Mouse (Mus musculus) Patski (cell line): ENCODE measurements around the gene Gtf2f2. TPM values are rescaled to one million over a fixed set of nuclear protein-coding genes. Genes with fewer than 3 reads are reported as not detected.
"Not testable (repeated sequence)": the region's sequence is repeated elsewhere in the genome, so short reads cannot be mapped to it uniquely, and the experiment has no call there.

Experiments
- ATAC-seq: fragments of 100-300 bp; one replicate; pipeline ENCODE4 v1.8.0; 2021
- CTCF ChIA-PET: fragments of 350-600 bp; sonication (Branson Sonifier 250); formaldehyde crosslinking; loops from one replicate; lab custom pipeline; 2022; ENCODE audit warnings: inconsistent platforms; lab: Charles Lee
- POLR2A ChIA-PET: fragments of 350-600 bp; sonication (Branson Sonifier 250); formaldehyde crosslinking; loops from one replicate; lab custom pipeline; 2022; ENCODE audit warnings: antibody characterized with exemption, inconsistent platforms; lab: Charles Lee
- DNase-seq: peaks from one replicate; pipeline ENCODE4 v3.0.0-alpha.2; 2011; ENCODE audit warnings: low read depth, low spot score
- H3K27me3 ChIP-seq: fragments of 371-371 bp; one replicate; pipeline ENCODE4 v1.5.1; 2021
- CTCF ChIP-seq: fragments of 100-300 bp; IDR thresholded peaks from one replicate; pipeline ENCODE4 v1.5.1; 2021
- in situ Hi-C: fragments of 300-500 bp; cut with MboI; formaldehyde crosslinking; loops from 3 replicates; pipeline ENCODE4 v1.11.1; 2018; ENCODE audit warnings: low pct_unique_long_range_greater_than_20kb, mixed read lengths
- polyA plus RNA-seq: library from polyadenylated mRNA; unstranded; gene quantifications from one replicate; pipeline ENCODE4 v1.2.3, GENCODE M21; 2021

Gtf2f2 gene
- polyA plus RNA-seq, 1 experiment from 2014 or later = 31.2 TPM

- ATAC-seq (no peak), DNase-seq (no peak)
- CTCF ChIA-PET = interaction anchor here (1.3 kb wide), 1 partner anchor 23 kb away, joined by 4 read pairs; no protein-coding TSS in a partner anchor
- POLR2A ChIA-PET = no interaction called here
- no peak for TF ChIP-seq CTCF
- in situ Hi-C loops = no loop called here
- H3K27me3 ChIP-seq = no peaks in the 10 kb centered on the region
Observed at GRCm38 (mm10) chr14:75931266-75931665, 79.4 kb downstream of the Gtf2f2 start.

- CTCF ChIA-PET, H3K27me3 ChIP-seq, DNase-seq, ATAC-seq, in situ Hi-C loops: not testable (repeated sequence)
- POLR2A ChIA-PET = interaction anchor here (0.7 kb wide), 1 partner anchor 127 kb away, joined by 4 read pairs; no protein-coding TSS in a partner anchor
Observed at GRCm38 (mm10) chr14:75929713-75930112, 81.0 kb downstream of the Gtf2f2 start.

- POLR2A ChIA-PET = interaction anchor here (1.2 kb wide), 1 partner anchor 15 kb away, joined by 3 read pairs; no protein-coding TSS in a partner anchor
- H3K27me3 ChIP-seq = no peaks in the 10 kb centered on the region
- DNase-seq (no peak), ATAC-seq (no peak)
- TF ChIP-seq CTCF = no peak
- CTCF ChIA-PET = interaction anchor here (1.3 kb wide), 1 partner anchor 72 kb away, joined by 5 read pairs; no protein-coding TSS in a partner anchor
- in situ Hi-C loops = no loop called here
Observed at GRCm38 (mm10) chr14:75923314-75924052, 87.2 kb downstream of the Gtf2f2 start.

GRCm38 (mm10) chr14:75912665-75913064, 98.0 kb downstream of the Gtf2f2 start:
- DNase-seq (no peak), ATAC-seq (no peak)
- CTCF ChIA-PET = interaction anchor here (0.8 kb wide), 1 partner anchor 14 kb away, joined by 3 read pairs; no protein-coding TSS in a partner anchor
- no peaks in the 10 kb centered on the region for H3K27me3 ChIP-seq
- POLR2A ChIA-PET = no interaction called here
- in situ Hi-C loops = no loop called here
- TF ChIP-seq CTCF = no peak

GRCm38 (mm10) chr14:75911968-75912367, 98.7 kb downstream of the Gtf2f2 start:
- in situ Hi-C loops = no loop called here
- ATAC-seq (no peak), DNase-seq (no peak)
- no peaks in the 10 kb centered on the region for H3K27me3 ChIP-seq
- POLR2A ChIA-PET = interaction anchor here (0.6 kb wide), 1 partner anchor 178 kb away, joined by 4 read pairs; no protein-coding TSS in a partner anchor
- no peak for TF ChIP-seq CTCF
- CTCF ChIA-PET = interaction anchor here (0.8 kb wide), 1 partner anchor 13 kb away, joined by 3 read pairs; no protein-coding TSS in a partner anchor

- DNase-seq = no peak
- in situ Hi-C loops = no loop called here
- CTCF ChIA-PET = no interaction called here
- TF ChIP-seq CTCF = no peak
- H3K27me3 ChIP-seq = no peaks in the 10 kb centered on the region
- POLR2A ChIA-PET = interaction anchor here (0.6 kb wide), 1 partner anchor 69 kb away, joined by 4 read pairs; no protein-coding TSS in a partner anchor
- ATAC-seq = no peak
Observed at GRCm38 (mm10) chr14:75906931-75907330, 103.7 kb downstream of the Gtf2f2 start.

- H3K27me3 ChIP-seq = no peaks in the 10 kb centered on the region
- TF ChIP-seq CTCF = no peak
- DNase-seq = no peak
- in situ Hi-C loops = no loop called here
- ATAC-seq = no peak
- ChIA-PET POLR2A (no interaction called here), CTCF (interaction anchor here (1.8 kb wide), 1 partner anchor 29 kb away, joined by 4 read pairs; no protein-coding TSS in a partner anchor)
Observed at GRCm38 (mm10) chr14:75904972-75905371, 105.7 kb downstream of the Gtf2f2 start.

- DNase-seq = no peak
- TF ChIP-seq CTCF = no peak
- no peaks in the 10 kb centered on the region for H3K27me3 ChIP-seq
- no peak for ATAC-seq
- in situ Hi-C loops = no loop called here
- CTCF ChIA-PET = interaction anchor here (1.0 to 1.4 kb wide), 2 partner anchors 24 to 183 kb away, joined by 3 read pairs; no protein-coding TSS in a partner anchor
- POLR2A ChIA-PET = no interaction called here
Observed at GRCm38 (mm10) chr14:75903131-75903530, 107.5 kb downstream of the Gtf2f2 start.

- no peak for DNase-seq
- CTCF ChIA-PET = interaction anchor here (1.0 to 1.5 kb wide), 6 partner anchors 25 to 184 kb away, joined by 3 to 10 read pairs (median 3); no protein-coding TSS in a partner anchor
- no peak for ATAC-seq
- POLR2A ChIA-PET = no interaction called here
- TF ChIP-seq CTCF = peak; percentile 18
- H3K27me3 ChIP-seq = no peaks in the 10 kb centered on the region
- in situ Hi-C loops = no loop called here
Observed at GRCm38 (mm10) chr14:75902013-75902412, 108.7 kb downstream of the Gtf2f2 start.

GRCm38 (mm10) chr14:75900793-75901499, 109.7 kb downstream of the Gtf2f2 start:
- TF ChIP-seq CTCF = no peak
- DNase-seq (no peak), ATAC-seq (no peak)
- H3K27me3 ChIP-seq = no peaks in the 10 kb centered on the region
- in situ Hi-C loops = no loop called here
- ChIA-PET POLR2A (no interaction called here), CTCF (interaction anchor here (1.2 to 2.4 kb wide), 4 partner anchors 175 to 221 kb away, joined by 3 to 21 read pairs (median 7); no protein-coding TSS in a partner anchor)
